ENCODE assay signal across 13 mouse cellular contexts in the genomic region with DNA sequence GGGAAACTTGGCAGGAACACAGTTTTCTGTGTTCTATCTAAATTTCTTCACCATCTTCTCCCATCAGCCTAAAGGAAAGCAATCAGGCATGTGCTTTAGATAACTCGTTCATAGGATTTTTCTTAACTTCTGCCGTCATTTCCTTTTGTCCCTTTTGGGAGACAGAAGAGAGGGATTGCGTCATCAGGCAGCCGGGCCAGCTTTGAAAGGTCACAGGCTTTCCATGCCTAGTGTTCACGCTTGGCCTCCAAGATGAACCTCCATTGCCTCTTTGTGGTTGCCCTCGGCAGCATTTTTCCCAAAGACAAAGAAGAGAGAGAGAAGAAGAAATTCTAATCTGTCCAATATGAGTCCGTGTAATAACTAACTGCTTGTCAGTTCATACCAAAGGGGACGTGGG.
DNase-seq lines count a peak whose midpoint lies in the region; ATAC-seq lines count a peak whose summit lies in the region.
"Had no signal": no experiment of that assay in that cellular context is flagged by ENCODE, and none has a peak within 500 bp of the region (broad histone marks: within the 10 kb centered on the region; RNA-seq: fewer than 3 reads in every experiment).

No protein-coding gene starts in this region.

- peaks cover 39% of the 10 kb centered on the region for H3K4me1 ChIP-seq in forebrain, embryonic 15.5 days
- peaks cover 44% of the 10 kb centered on the region for H3K4me1 ChIP-seq in forebrain, embryonic 16.5 days (replicated peaks; ENCODE audit: control insufficient read depth, insufficient read depth, low read length)
- H3K4me1 ChIP-seq in liver, embryonic 12.5 days = peaks cover 9% of the 10 kb centered on the region; the same call in 1 of the 2 replicates
- H3K4me1 ChIP-seq in embryonic facial prominence, embryonic 12.5 days = peaks cover 31% of the 10 kb centered on the region
- H3K4me1 ChIP-seq in limb, embryonic 15.5 days = peaks cover 27% of the 10 kb centered on the region

- H3K9me3 ChIP-seq in forebrain, embryonic 15.5 days = no peaks in the 10 kb centered on the region
- H3K9me3 ChIP-seq in forebrain, embryonic 16.5 days (ENCODE audit: control insufficient read depth, low read length) = no peaks in the 10 kb centered on the region
- H3K9me3 ChIP-seq in liver, embryonic 12.5 days (replicated peaks) = no peaks in the 10 kb centered on the region
- no peaks in the 10 kb centered on the region for H3K9me3 ChIP-seq in embryonic facial prominence, embryonic 12.5 days
- no peaks in the 10 kb centered on the region for H3K9me3 ChIP-seq in limb, embryonic 15.5 days
- H3K9me3 ChIP-seq: embryonic facial prominence, embryonic 13.5 days; intestine, embryonic 15.5 days; lung, embryonic 15.5 days had no signal

- H3K4me3 ChIP-seq in forebrain, embryonic 15.5 days = no peak overlapping the region
- no peak overlapping the region for H3K4me3 ChIP-seq in forebrain, embryonic 16.5 days (replicated peaks; ENCODE audit: low read length)
- no peak overlapping the region for H3K4me3 ChIP-seq in liver, embryonic 12.5 days
- H3K4me3 ChIP-seq in embryonic facial prominence, embryonic 12.5 days = no peak overlapping the region
- H3K4me3 ChIP-seq in limb, embryonic 15.5 days = no peak overlapping the region
- H3K4me3 ChIP-seq: embryonic facial prominence, embryonic 13.5 days; intestine, embryonic 15.5 days; lung, embryonic 15.5 days had no signal

- 27% methylated on average over 8 of the region's 8 CpGs for WGBS in forebrain, embryonic 15.5 days
- WGBS in forebrain, embryonic 16.5 days = 19% methylated on average over 8 of the region's 8 CpGs
- 46% methylated on average over 8 of the region's 8 CpGs for WGBS in liver, embryonic 12.5 days (ENCODE audit: insufficient replicate concordance)
- 37% methylated on average over 8 of the region's 8 CpGs for WGBS in embryonic facial prominence, embryonic 12.5 days
- 45% methylated on average over 8 of the region's 8 CpGs for WGBS in limb, embryonic 15.5 days

- H3K27ac ChIP-seq in forebrain, embryonic 15.5 days (replicated peaks) = peak overlapping the region; percentile 48; the same call in 1 of the 2 replicates
- H3K27ac ChIP-seq in forebrain, embryonic 16.5 days (ENCODE audit: low read length) = no peak overlapping the region
- H3K27ac ChIP-seq in liver, embryonic 12.5 days = no peak overlapping the region
- peak overlapping the region; percentile 52; the same call in 1 of the 2 replicates for H3K27ac ChIP-seq in embryonic facial prominence, embryonic 12.5 days
- 0 out of 2 replicates have a peak overlapping the region, but pooled peaks have one; percentile 7 for H3K27ac ChIP-seq in limb, embryonic 15.5 days
- H3K27ac ChIP-seq: intestine, embryonic 15.5 days had no signal

- H3K9ac ChIP-seq in forebrain, embryonic 15.5 days (replicated peaks) = no peak overlapping the region
- H3K9ac ChIP-seq in forebrain, embryonic 16.5 days (replicated peaks; ENCODE audit: low read depth, low read length) = no peak overlapping the region
- no peak overlapping the region for H3K9ac ChIP-seq in liver, embryonic 12.5 days
- no peak overlapping the region for H3K9ac ChIP-seq in embryonic facial prominence, embryonic 12.5 days
- no peak overlapping the region for H3K9ac ChIP-seq in limb, embryonic 15.5 days
- H3K9ac ChIP-seq: embryonic facial prominence, embryonic 13.5 days; intestine, embryonic 15.5 days; lung, embryonic 15.5 days had no signal

- no peak for ATAC-seq in forebrain, embryonic 15.5 days (replicated peaks)
- no peak for ATAC-seq in forebrain, embryonic 16.5 days
- ATAC-seq in liver, embryonic 12.5 days = no peak
- ATAC-seq in embryonic facial prominence, embryonic 12.5 days (ENCODE audit: insufficient number of reproducible peaks, insufficient read depth, low FRiP score, low TSS enrichment) = no peak
- no peak for ATAC-seq in limb, embryonic 15.5 days (ENCODE audit: insufficient number of reproducible peaks, low FRiP score, low TSS enrichment, low read depth)
- no peak for ATAC-seq in megakaryocyte, adult 5-6 weeks (ENCODE audit: poor library complexity, severe bottlenecking)
- ATAC-seq: intestine, embryonic 15.5 days; Patski had no signal

- no peak overlapping the region for H3K4me2 ChIP-seq in forebrain, embryonic 15.5 days (replicated peaks)
- H3K4me2 ChIP-seq in forebrain, embryonic 16.5 days (ENCODE audit: low read length) = no peak overlapping the region
- no peak overlapping the region for H3K4me2 ChIP-seq in liver, embryonic 12.5 days
- no peak overlapping the region for H3K4me2 ChIP-seq in embryonic facial prominence, embryonic 12.5 days (replicated peaks)
- no peak overlapping the region for H3K4me2 ChIP-seq in limb, embryonic 15.5 days
- H3K4me2 ChIP-seq: embryonic facial prominence, embryonic 13.5 days; intestine, embryonic 15.5 days; lung, embryonic 15.5 days had no signal

- H3K27me3 ChIP-seq in forebrain, embryonic 15.5 days = no peaks in the 10 kb centered on the region
- H3K27me3 ChIP-seq in forebrain, embryonic 16.5 days (replicated peaks; ENCODE audit: control insufficient read depth, insufficient read depth, low read length) = no peaks in the 10 kb centered on the region
- no peaks in the 10 kb centered on the region for H3K27me3 ChIP-seq in liver, embryonic 12.5 days (replicated peaks)
- no peaks in the 10 kb centered on the region for H3K27me3 ChIP-seq in embryonic facial prominence, embryonic 12.5 days
- H3K27me3 ChIP-seq in limb, embryonic 15.5 days = no peaks in the 10 kb centered on the region
- H3K27me3 ChIP-seq: embryonic facial prominence, embryonic 13.5 days; intestine, embryonic 15.5 days; lung, embryonic 15.5 days had no signal

- H3K36me3 ChIP-seq in forebrain, embryonic 15.5 days = 0 out of 2 replicates have a peak, but pooled peaks cover 4% of the 10 kb centered on the region
- H3K36me3 ChIP-seq in forebrain, embryonic 16.5 days (ENCODE audit: control insufficient read depth, insufficient read depth) = peaks cover 3% of the 10 kb centered on the region; the same call in 1 of the 2 replicates
- no peaks in the 10 kb centered on the region for H3K36me3 ChIP-seq in liver, embryonic 12.5 days
- H3K36me3 ChIP-seq in embryonic facial prominence, embryonic 12.5 days = no peaks in the 10 kb centered on the region
- H3K36me3 ChIP-seq in limb, embryonic 15.5 days = no peaks in the 10 kb centered on the region
- H3K36me3 ChIP-seq: intestine, embryonic 15.5 days; lung, embryonic 15.5 days had no signal

- DNase-seq in liver = peak; percentile 7
- DNase-seq in urinary bladder, adult 18-20 months (ENCODE audit: low spot score in 2 of 2) = no peak
- DNase-seq: gastrocnemius, postnatal 10 days had no signal

Comparison
In these comparisons a context has a peak if more than half of its experiments do, and no peak if none do; other contexts are left out.
1. H3K27ac ChIP-seq: peak in forebrain, embryonic 15.5 days (single experiment), embryonic facial prominence, embryonic 12.5 days (single experiment) and limb, embryonic 15.5 days (single experiment); none in forebrain, embryonic 16.5 days (single experiment) and liver, embryonic 12.5 days (single experiment).